Mouse (Mus musculus) liver, embryonic 14 days (tissue): Measurements from ENCODE around the gene Olfr727. TPM values are rescaled to one million over a fixed set of nuclear protein-coding genes. Genes with fewer than 3 reads are reported as not detected.

ENCODE experiments used
- polyA plus RNA-seq: library from polyadenylated mRNA; depleted of rRNA; stranded (reverse); fragments of >200 nt; gene quantifications from 2 replicates; pipeline ENCODE4 v1.2.3, GENCODE M21; 2012; rRNA removed

Olfr727 gene
- not detected in 2 replicates for polyA plus RNA-seq

GRCm38 (mm10) chr14:50122886-50123285 is at the start of gene Olfr727:
Gene Olfr727 (plus strand): TSS chr14:50123186.

DNA sequence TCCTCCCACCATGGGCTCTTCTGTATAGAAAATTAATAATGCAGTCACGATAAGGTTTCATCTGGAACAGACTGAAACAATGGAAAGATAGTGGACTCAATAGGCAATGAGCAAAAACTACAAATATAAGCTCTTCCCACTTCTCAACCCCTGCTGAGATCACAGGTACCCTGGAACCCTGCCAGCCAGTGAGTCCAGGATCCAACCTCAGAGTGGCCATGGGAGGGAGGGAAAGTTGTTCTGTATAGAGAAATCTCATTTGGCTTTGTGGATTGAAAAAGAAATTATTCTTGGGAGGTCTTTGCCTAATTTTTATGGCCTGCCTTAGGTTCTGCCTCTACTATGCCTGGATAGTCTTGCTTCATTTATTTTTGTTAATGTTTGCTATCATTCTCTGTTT is 32.1 kb upstream of the Olfr727 start, which contains the start of gene Olfr726:
Gene Olfr726 (minus strand): TSS at position 101 of the 400 bp plus-strand sequence.

DNA sequence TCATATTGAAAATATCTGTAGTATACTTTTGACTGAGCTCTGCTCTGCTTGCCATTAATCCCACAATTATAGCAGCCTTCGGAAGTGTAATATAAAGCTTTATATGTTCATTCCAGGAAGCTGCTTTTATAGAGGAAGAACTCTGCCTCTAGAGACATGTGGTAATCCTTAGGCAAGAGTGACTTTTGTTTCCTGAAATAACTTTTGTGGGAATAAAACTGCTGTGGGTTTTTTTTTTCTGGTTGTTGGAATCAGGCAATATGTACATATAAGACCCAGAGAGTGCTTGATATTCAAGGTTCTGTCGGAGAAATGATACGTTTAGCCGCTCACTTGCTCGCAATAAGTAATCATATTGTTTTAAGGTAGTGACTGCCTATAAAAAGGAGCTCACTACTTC is 19.6 kb downstream of the Olfr727 start, which contains the start of gene Olfr728:
Gene Olfr728 (minus strand): TSS at position 101 of the 400 bp plus-strand sequence.

DNA sequence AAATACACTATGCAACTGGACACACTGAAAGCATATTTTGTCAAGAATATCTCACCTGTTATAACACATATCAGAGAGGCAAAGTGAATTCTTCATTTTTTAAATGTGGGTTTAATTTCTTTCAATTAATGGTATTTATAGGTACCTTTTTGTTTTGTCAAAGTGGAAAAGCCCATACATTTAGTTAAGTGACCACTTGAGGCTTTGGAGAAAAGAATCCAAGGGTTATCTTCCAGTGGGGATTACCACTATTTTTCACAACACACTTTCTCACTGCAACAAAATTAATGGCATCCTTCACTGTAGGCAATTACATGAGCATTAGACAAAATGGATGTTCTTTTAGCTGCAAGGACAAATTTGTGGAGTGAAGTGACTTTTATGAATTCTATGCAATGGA is 29.8 kb downstream of the Olfr727 start, which contains the start of gene Olfr729:
Gene Olfr729 (minus strand): TSS at position 101 of the 400 bp plus-strand sequence.

Other genes starting within 250 kb of the Olfr727 start
- not detected in 2 replicates for gene Olfr722, start 221.2 kb upstream of the Olfr727 start, polyA plus RNA-seq
- gene Olfr723, start 191.4 kb upstream of the Olfr727 start, polyA plus RNA-seq, result not detected in 2 replicates
- gene Olfr724, start 159.9 kb upstream of the Olfr727 start, polyA plus RNA-seq, result not detected in 2 replicates
- gene Olfr725, start 82.8 kb upstream of the Olfr727 start, polyA plus RNA-seq, result not detected in 2 replicates
- not detected in 2 replicates for gene Olfr726, start 32.2 kb upstream of the Olfr727 start, polyA plus RNA-seq
- not detected in 2 replicates for gene Olfr728, start 19.5 kb downstream of the Olfr727 start, polyA plus RNA-seq
- not detected in 2 replicates for gene Olfr729, start 29.7 kb downstream of the Olfr727 start, polyA plus RNA-seq
- not detected in 2 replicates for gene Olfr730, start 65.0 kb downstream of the Olfr727 start, polyA plus RNA-seq
- gene Olfr731, start 118.7 kb downstream of the Olfr727 start, polyA plus RNA-seq, result not detected in 2 replicates
- not detected in 2 replicates for gene Olfr732, start 161.0 kb downstream of the Olfr727 start, polyA plus RNA-seq
- not detected in 2 replicates for gene Olfr733, start 178.3 kb downstream of the Olfr727 start, polyA plus RNA-seq
- gene Olfr734, start 203.6 kb downstream of the Olfr727 start, polyA plus RNA-seq, result not detected in 2 replicates
- not detected in 2 replicates for gene Olfr735, start 225.7 kb downstream of the Olfr727 start, polyA plus RNA-seq
- gene Tlr11, start 234.7 kb downstream of the Olfr727 start, polyA plus RNA-seq, result 0.05 and 0.07 TPM in 2 replicates